Mouse (Mus musculus) left cerebral cortex, adult 2 months (tissue): Measurements from ENCODE around the gene Muc4. TPM values are rescaled to one million over a fixed set of nuclear protein-coding genes. Genes with fewer than 3 reads are reported as not detected.

Experiments used
- DNase-seq, 2 experiments: peaks; one replicate each; pipeline ENCODE4 v3.0.0; 2021 to 2022; ENCODE audit warnings: low spot score in 2 of 2, mixed read lengths in 1 of 2; ENCODE audit errors: extremely low spot score in 1 of 2
- H3K27ac ChIP-seq: fragments of 200-600 bp; 2 replicates; pipeline ENCODE4 v1.8.1; 2022
- H3K4me3 ChIP-seq: fragments of 200-600 bp; 2 replicates; pipeline ENCODE4 v1.8.1; 2022
- CTCF ChIP-seq: fragments of 200-600 bp; IDR thresholded peaks from 2 replicates; pipeline ENCODE4 v1.8.1; 2022; ENCODE audit warnings: antibody characterized with exemption, mild to moderate bottlenecking, moderate library complexity
- intact Hi-C: fragments of 180-260 bp; cut with DNase I; formaldehyde crosslinking; loops from one replicate; pipeline ENCODE4 v1.15.1; 2025
- total RNA-seq, 2 experiments: library from RNA; stranded (reverse); gene quantifications; 2 replicates each; pipeline ENCODE4 v1.2.3; 2021

The Muc4 gene
- total RNA-seq, 2 experiments from 2014 or later = not detected

GRCm38 (mm10) chr16:32728730-32729129 is 7.0 kb upstream of the Muc4 start:
- DNase-seq = no peak
- Histone ChIP-seq H3K27ac (no peak overlapping the region), H3K4me3 (no peak overlapping the region)
- intact Hi-C loops = no loop called here
- no peak for TF ChIP-seq CTCF

- TF ChIP-seq CTCF = no peak
- H3K4me3 ChIP-seq = no peak overlapping the region
- intact Hi-C loops = no loop called here
Measured at GRCm38 (mm10) chr16:32733213-32733612, 2.5 kb upstream of the Muc4 start.

GRCm38 (mm10) chr16:32736022-32736421 is 336 bp downstream of the Muc4 start:
- no peak for DNase-seq
- TF ChIP-seq CTCF = no peak
- no peak overlapping the region for H3K27ac ChIP-seq
- intact Hi-C loops = no loop called here
- no peak overlapping the region for H3K4me3 ChIP-seq

More at GRCm38 (mm10) chr16:32733213-32733612, 2.5 kb upstream of the Muc4 start:
- DNase-seq = no peak
- H3K27ac ChIP-seq = no peak overlapping the region

- no peak for DNase-seq
- TF ChIP-seq CTCF = no peak
- intact Hi-C loops = no loop called here
- Histone ChIP-seq H3K27ac (no peak overlapping the region), H3K4me3 (no peak overlapping the region)
Measured at GRCm38 (mm10) chr16:32740003-32740663, 4.4 kb downstream of the Muc4 start.

- H3K27ac ChIP-seq = no peak overlapping the region
- DNase-seq = no peak
- intact Hi-C loops = no loop called here
- TF ChIP-seq CTCF = no peak
- no peak overlapping the region for H3K4me3 ChIP-seq
Measured at GRCm38 (mm10) chr16:32741366-32741765, 5.7 kb downstream of the Muc4 start.

- intact Hi-C loops = no loop called here
- H3K4me3 ChIP-seq = no peak overlapping the region
- H3K27ac ChIP-seq = no peak overlapping the region
- no peak for DNase-seq
- no peak for TF ChIP-seq CTCF
Measured at GRCm38 (mm10) chr16:32742712-32743111, 7.0 kb downstream of the Muc4 start.

- no peak for DNase-seq
- intact Hi-C loops = no loop called here
Measured at GRCm38 (mm10) chr16:32745852-32746251, 10.2 kb downstream of the Muc4 start.

GRCm38 (mm10) chr16:32750242-32751127 is 14.8 kb downstream of the Muc4 start:
- intact Hi-C loops = no loop called here
- no peak for TF ChIP-seq CTCF
- Histone ChIP-seq H3K4me3 (no peak overlapping the region), H3K27ac (no peak overlapping the region)
- no peak for DNase-seq

More at GRCm38 (mm10) chr16:32745852-32746251, 10.2 kb downstream of the Muc4 start:
- no peak overlapping the region for H3K4me3 ChIP-seq
- no peak overlapping the region for H3K27ac ChIP-seq
- no peak for TF ChIP-seq CTCF

- intact Hi-C loops = no loop called here
- DNase-seq = no peak
- TF ChIP-seq CTCF = no peak
- no peak overlapping the region for H3K27ac ChIP-seq
- no peak overlapping the region for H3K4me3 ChIP-seq
Measured at GRCm38 (mm10) chr16:32764550-32764949, 28.9 kb downstream of the Muc4 start.

- Histone ChIP-seq H3K27ac (no peak overlapping the region), H3K4me3 (no peak overlapping the region)
- TF ChIP-seq CTCF = no peak
- DNase-seq = no peak
- intact Hi-C loops = no loop called here
Measured at GRCm38 (mm10) chr16:32764961-32765360, 29.3 kb downstream of the Muc4 start.

GRCm38 (mm10) chr16:32766904-32767303 is 31.2 kb downstream of the Muc4 start:
- TF ChIP-seq CTCF = no peak
- DNase-seq = no peak
- intact Hi-C loops = no loop called here
- Histone ChIP-seq H3K27ac (no peak overlapping the region), H3K4me3 (no peak overlapping the region)

- no peak for DNase-seq
- Histone ChIP-seq H3K27ac (no peak overlapping the region), H3K4me3 (no peak overlapping the region)
- intact Hi-C loops = no loop called here
- TF ChIP-seq CTCF = no peak
Measured at GRCm38 (mm10) chr16:32776676-32777075, 41.0 kb downstream of the Muc4 start.
